Mouse (Mus musculus): ENCODE results near the gene Pkmyt1.

GRCm38 (mm10) chr17:23705525-23706104 is 20.5 kb upstream of the Pkmyt1 start:
- TF ChIP-seq CTCF (IDR thresholded peaks at IDR 0.05; ENCODE audit: borderline replicate concordance, insufficient read depth, low read length) (no peak), POLR2A (IDR thresholded peaks at IDR 0.05; ENCODE audit: low read depth, low read length) (no peak)

All from embryonic fibroblast, embryonic 13.5 days (primary cell).